Mouse (Mus musculus): ENCODE data around the gene Slco2b1. TPM values are rescaled to one million over a fixed set of nuclear protein-coding genes. Genes with fewer than 3 reads are reported as not detected.
"Not testable (repeated sequence)": the region's sequence is repeated elsewhere in the genome, so short reads cannot be mapped to it uniquely, and the experiment has no call there.

Gene Slco2b1
- 3.0 and 3.7 TPM in 2 replicates for polyA plus RNA-seq (2015; fragmentation: Nextera tagmentation; extraction: Ambion mirVana)

GRCm38 (mm10) chr7:99711166-99711565 lies at the start of gene Slco2b1:
TSS of gene Slco2b1 (minus strand) at chr7:99711340.
- H3K4me2 ChIP-seq (ENCODE audit: low read depth, low read length): no peak within 1 kb of the TSS
- no peak within 1 kb of the TSS for H3K9ac ChIP-seq (ENCODE audit: low read depth, low read length)
- peaks cover 15% of the 10 kb centered on the region for H3K4me1 ChIP-seq (ENCODE audit: control insufficient read depth, insufficient read depth, low read length)
- no peak for ATAC-seq
- no peak within 1 kb of the TSS for H3K4me3 ChIP-seq (ENCODE audit: low read length)
- H3K27ac ChIP-seq (ENCODE audit: low read length): no peak within 1 kb of the TSS
- 72% methylated on average over 8 of the region's 8 CpGs for WGBS
- no peaks in the 10 kb centered on the region for H3K9me3 ChIP-seq (ENCODE audit: control insufficient read depth, low read length)
- H3K36me3 ChIP-seq (ENCODE audit: control insufficient read depth, insufficient read depth, low read length): no peaks in the 10 kb centered on the region
- peaks cover 2% of the 10 kb centered on the region; the same call in 1 of the 2 replicates for H3K27me3 ChIP-seq (replicated peaks; ENCODE audit: control insufficient read depth, insufficient read depth, low read length)

DNA sequence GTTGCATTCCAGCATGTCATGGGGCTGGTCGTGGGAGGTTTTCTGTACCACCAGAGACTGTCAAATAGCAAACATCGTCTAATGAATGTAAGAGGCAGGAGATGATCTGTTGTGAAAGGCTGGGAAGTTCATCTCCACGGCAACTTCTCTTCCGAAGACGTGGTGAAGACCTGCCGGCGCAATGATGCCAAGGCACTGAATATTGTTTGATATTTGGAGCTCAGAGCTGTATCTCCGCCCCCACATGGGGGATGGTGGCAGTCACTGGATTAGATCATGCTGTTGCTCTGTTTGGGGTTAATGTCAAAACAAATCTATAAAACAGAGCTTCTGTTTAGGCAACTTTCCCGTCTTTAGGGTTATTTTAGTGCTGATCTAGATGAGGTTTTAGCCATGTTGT lies 28.1 kb upstream of the Slco2b1 start:
- H3K36me3 ChIP-seq (ENCODE audit: control insufficient read depth, insufficient read depth, low read length): no peaks in the 10 kb centered on the region
- no peak overlapping the region for H3K9ac ChIP-seq (ENCODE audit: low read depth, low read length)
- H3K4me1 ChIP-seq (ENCODE audit: control insufficient read depth, insufficient read depth, low read length): no peaks in the 10 kb centered on the region
- WGBS: 36% methylated on average over 9 of the region's 9 CpGs
- H3K4me2 ChIP-seq (ENCODE audit: low read depth, low read length): no peak overlapping the region
- ATAC-seq: peak; percentile 40; the same call in 1 of the 2 replicates
- H3K27ac ChIP-seq (ENCODE audit: low read length): no peak overlapping the region
- H3K4me3 ChIP-seq (ENCODE audit: low read length): no peak overlapping the region
- H3K9me3 ChIP-seq (ENCODE audit: control insufficient read depth, low read length): no peaks in the 10 kb centered on the region
- H3K27me3 ChIP-seq (replicated peaks; ENCODE audit: control insufficient read depth, insufficient read depth, low read length): no peaks in the 10 kb centered on the region

DNA sequence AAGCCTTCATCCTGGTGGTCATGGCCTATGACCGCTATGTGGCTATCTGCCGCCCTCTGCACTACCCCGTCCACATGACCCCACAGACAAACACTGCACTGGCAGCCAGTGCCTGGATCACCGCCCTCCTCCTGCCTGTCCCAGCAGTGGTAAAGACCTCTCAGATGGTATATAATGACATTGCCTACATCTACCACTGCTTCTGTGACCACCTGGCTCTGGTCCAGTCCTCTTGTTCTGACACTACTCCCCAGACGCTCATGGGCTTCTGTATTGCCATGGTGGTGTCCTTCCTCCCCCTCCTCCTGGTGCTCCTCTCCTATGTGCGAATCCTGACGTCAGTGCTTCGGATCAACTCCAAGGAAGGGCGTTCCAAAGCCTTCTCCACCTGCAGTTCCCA lies 24.4 kb upstream of the Slco2b1 start:
- not testable (repeated sequence) for ATAC-seq; H3K4me1 ChIP-seq (ENCODE audit: control insufficient read depth, insufficient read depth, low read length); H3K27me3 ChIP-seq (replicated peaks; ENCODE audit: control insufficient read depth, insufficient read depth, low read length); H3K9ac ChIP-seq (ENCODE audit: low read depth, low read length); H3K27ac ChIP-seq (ENCODE audit: low read length); H3K4me2 ChIP-seq (ENCODE audit: low read depth, low read length); H3K9me3 ChIP-seq (ENCODE audit: control insufficient read depth, low read length); H3K4me3 ChIP-seq (ENCODE audit: low read length); H3K36me3 ChIP-seq (ENCODE audit: control insufficient read depth, insufficient read depth, low read length)
- 94% methylated on average over 9 of the region's 9 CpGs for whole genome bisulfite sequencing

DNA sequence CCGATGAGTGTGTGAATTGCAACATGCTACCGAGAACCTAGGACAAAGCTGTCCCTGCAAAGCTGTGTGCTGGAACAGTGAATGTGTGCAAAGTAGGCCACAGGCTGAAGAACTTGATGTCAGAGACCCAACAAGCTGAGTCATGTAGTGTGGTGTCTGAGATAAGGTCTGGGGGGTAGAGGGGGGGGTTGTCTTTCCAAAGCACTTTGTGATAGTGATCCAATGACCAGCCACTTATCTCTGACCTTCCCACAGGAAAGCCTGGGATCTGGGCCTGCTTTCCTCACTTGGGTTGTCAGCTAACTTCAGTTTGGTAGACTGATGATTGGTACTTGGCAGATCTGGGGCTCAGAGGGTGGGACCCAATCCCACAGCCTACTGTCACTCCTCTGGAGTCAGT lies 23.5 kb upstream of the Slco2b1 start:
- 92% methylated on average over 2 of the region's 2 CpGs for WGBS
- no peak overlapping the region for H3K4me2 ChIP-seq (ENCODE audit: low read depth, low read length)
- no peaks in the 10 kb centered on the region for H3K27me3 ChIP-seq (replicated peaks; ENCODE audit: control insufficient read depth, insufficient read depth, low read length)
- no peaks in the 10 kb centered on the region for H3K4me1 ChIP-seq (ENCODE audit: control insufficient read depth, insufficient read depth, low read length)
- H3K27ac ChIP-seq (ENCODE audit: low read length): no peak overlapping the region
- no peak overlapping the region for H3K4me3 ChIP-seq (ENCODE audit: low read length)
- no peak for ATAC-seq
- no peaks in the 10 kb centered on the region for H3K36me3 ChIP-seq (ENCODE audit: control insufficient read depth, insufficient read depth, low read length)
- no peaks in the 10 kb centered on the region for H3K9me3 ChIP-seq (ENCODE audit: control insufficient read depth, low read length)
- H3K9ac ChIP-seq (ENCODE audit: low read depth, low read length): no peak overlapping the region

DNA sequence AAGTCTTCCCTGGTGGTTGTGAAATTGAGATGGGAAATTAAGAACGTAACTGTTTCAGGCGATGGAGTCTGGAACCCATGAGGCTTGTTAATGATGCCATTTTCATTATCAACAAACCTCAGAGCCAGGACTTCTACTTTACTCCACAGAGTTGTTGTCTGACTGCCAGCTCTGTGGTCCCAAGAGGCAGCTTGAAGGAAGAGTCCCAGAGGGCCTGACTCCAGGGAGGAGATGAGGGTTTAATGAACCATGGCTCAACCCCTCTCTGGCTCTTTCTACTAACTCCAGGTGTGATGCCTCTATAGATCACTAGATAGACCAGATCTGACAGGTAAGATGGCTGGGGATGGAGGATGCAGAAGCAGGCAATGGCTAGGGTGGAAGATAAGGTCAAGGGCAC lies 18.8 kb upstream of the Slco2b1 start, which contains the start of gene Olfr520:
Gene Olfr520 (plus strand): TSS at position 301 of the 400 bp plus-strand sequence.
- 86% methylated on average over 2 of the region's 2 CpGs for WGBS
- Histone ChIP-seq H3K9ac (ENCODE audit: low read depth, low read length) (no peak within 1 kb of the TSS), H3K9me3 (ENCODE audit: control insufficient read depth, low read length) (no peaks in the 10 kb centered on the region), H3K4me2 (ENCODE audit: low read depth, low read length) (no peak within 1 kb of the TSS), H3K4me1 (ENCODE audit: control insufficient read depth, insufficient read depth, low read length) (no peaks in the 10 kb centered on the region), H3K4me3 (ENCODE audit: low read length) (no peak within 1 kb of the TSS), H3K27ac (ENCODE audit: low read length) (no peak within 1 kb of the TSS), H3K27me3 (replicated peaks; ENCODE audit: control insufficient read depth, insufficient read depth, low read length) (no peaks in the 10 kb centered on the region), H3K36me3 (ENCODE audit: control insufficient read depth, insufficient read depth, low read length) (no peaks in the 10 kb centered on the region)
- no peak for ATAC-seq

- Histone ChIP-seq H3K9me3 (ENCODE audit: control insufficient read depth, low read length) (no peaks in the 10 kb centered on the region), H3K36me3 (ENCODE audit: control insufficient read depth, insufficient read depth, low read length) (no peaks in the 10 kb centered on the region), H3K9ac (ENCODE audit: low read depth, low read length) (no peak overlapping the region), H3K4me3 (ENCODE audit: low read length) (no peak overlapping the region), H3K27me3 (replicated peaks; ENCODE audit: control insufficient read depth, insufficient read depth, low read length) (no peaks in the 10 kb centered on the region), H3K4me2 (ENCODE audit: low read depth, low read length) (no peak overlapping the region), H3K4me1 (ENCODE audit: control insufficient read depth, insufficient read depth, low read length) (peaks cover 3% of the 10 kb centered on the region; the same call in 1 of the 2 replicates), H3K27ac (ENCODE audit: low read length) (no peak overlapping the region)
- WGBS: 90% methylated on average over 2 of the region's 2 CpGs
- ATAC-seq: no peak
These were observed 5.4 kb upstream of the Slco2b1 start for GRCm38 (mm10) chr7:99716536-99716935.

DNA sequence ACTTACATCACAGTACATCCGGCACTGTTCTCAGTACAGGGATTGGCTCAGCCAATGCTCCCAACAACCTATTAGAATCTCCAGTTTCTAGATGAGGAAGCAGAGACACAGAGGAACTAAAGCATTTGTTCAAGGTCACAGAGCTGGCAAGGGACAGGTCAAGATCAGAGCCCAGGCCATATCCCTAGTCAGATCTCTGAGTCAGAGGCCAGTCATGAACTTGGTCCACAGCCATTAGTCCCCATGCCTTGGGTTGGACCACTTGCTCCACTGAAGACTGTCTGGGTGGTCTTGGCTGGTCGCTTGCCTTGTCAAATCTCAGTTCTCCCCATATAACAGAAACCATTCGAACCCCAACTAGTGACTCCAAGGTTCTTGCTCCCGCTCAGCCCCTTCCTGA lies 1.3 kb upstream of the Slco2b1 start:
- Histone ChIP-seq H3K27me3 (replicated peaks; ENCODE audit: control insufficient read depth, insufficient read depth, low read length) (peaks cover 2% of the 10 kb centered on the region; the same call in 1 of the 2 replicates), H3K27ac (ENCODE audit: low read length) (no peak overlapping the region), H3K4me3 (ENCODE audit: low read length) (no peak overlapping the region), H3K9me3 (ENCODE audit: control insufficient read depth, low read length) (no peaks in the 10 kb centered on the region), H3K36me3 (ENCODE audit: control insufficient read depth, insufficient read depth, low read length) (no peaks in the 10 kb centered on the region), H3K9ac (ENCODE audit: low read depth, low read length) (no peak overlapping the region), H3K4me2 (ENCODE audit: low read depth, low read length) (no peak overlapping the region), H3K4me1 (ENCODE audit: control insufficient read depth, insufficient read depth, low read length) (peaks cover 3% of the 10 kb centered on the region; the same call in 1 of the 2 replicates)
- 87% methylated on average over 4 of the region's 4 CpGs for WGBS
- no peak for ATAC-seq

DNA sequence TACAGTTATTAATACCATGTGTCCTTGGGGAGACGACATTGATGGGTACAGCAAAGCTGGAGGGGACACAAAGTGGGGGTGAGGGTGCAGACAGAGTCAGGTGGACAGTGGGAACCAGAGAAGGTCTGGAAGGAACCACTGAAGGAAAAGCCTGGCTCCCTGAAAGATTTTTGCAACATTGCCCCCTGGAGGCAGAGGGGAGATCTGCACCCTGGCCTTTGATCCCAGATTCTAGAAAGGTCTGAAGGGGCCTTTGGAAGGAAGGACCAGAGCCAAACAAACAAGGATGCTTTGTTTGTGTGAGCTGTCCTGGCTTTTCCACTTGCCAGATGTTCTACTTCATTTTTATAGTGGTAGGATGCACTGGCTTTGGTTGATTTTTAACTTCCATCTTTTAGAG lies 664 bp downstream of the Slco2b1 start:
- Histone ChIP-seq H3K27me3 (replicated peaks; ENCODE audit: control insufficient read depth, insufficient read depth, low read length) (peaks cover 2% of the 10 kb centered on the region; the same call in 1 of the 2 replicates), H3K4me3 (ENCODE audit: low read length) (no peak overlapping the region)
- no peak for ATAC-seq

DNA sequence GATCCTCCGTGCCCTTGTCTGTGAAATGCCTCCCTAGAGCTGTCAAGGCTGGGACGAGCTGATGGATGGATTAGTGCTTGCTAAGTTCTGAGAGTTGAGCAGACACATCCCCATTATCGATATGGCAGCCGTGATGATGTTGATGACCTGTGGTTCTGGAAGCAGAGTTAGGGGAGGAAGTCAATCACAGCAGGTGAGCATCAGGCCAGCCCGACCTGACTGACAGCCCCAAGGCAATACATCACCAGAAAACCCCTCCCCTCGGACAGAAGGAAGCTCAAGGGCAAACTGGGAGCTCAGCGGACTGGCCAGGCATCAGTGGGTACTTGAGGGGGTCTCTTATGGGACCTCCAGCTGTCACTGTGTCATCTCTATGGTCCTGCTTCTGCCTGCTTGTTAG lies 1.1 kb downstream of the Slco2b1 start:
- no peak overlapping the region for H3K4me2 ChIP-seq (ENCODE audit: low read depth, low read length)
- ATAC-seq: no peak
- 63% methylated on average over 7 of the region's 7 CpGs for WGBS

More for the DNA sequence above, 664 bp downstream of the Slco2b1 start:
- Histone ChIP-seq H3K36me3 (ENCODE audit: control insufficient read depth, insufficient read depth, low read length) (no peaks in the 10 kb centered on the region), H3K27ac (ENCODE audit: low read length) (no peak overlapping the region), H3K4me1 (ENCODE audit: control insufficient read depth, insufficient read depth, low read length) (peaks cover 15% of the 10 kb centered on the region), H3K4me2 (ENCODE audit: low read depth, low read length) (no peak overlapping the region), H3K9ac (ENCODE audit: low read depth, low read length) (no peak overlapping the region), H3K9me3 (ENCODE audit: control insufficient read depth, low read length) (no peaks in the 10 kb centered on the region)
- 20% methylated on average over 1 of the region's 1 CpGs for WGBS

GRCm38 (mm10) chr7:99708750-99709149 lies 2.4 kb downstream of the Slco2b1 start:
- ATAC-seq: no peak
- no peak overlapping the region for H3K9ac ChIP-seq (ENCODE audit: low read depth, low read length)
- 72% methylated on average over 5 of the region's 5 CpGs for WGBS

More for the DNA sequence above, 1.1 kb downstream of the Slco2b1 start:
- Histone ChIP-seq H3K27ac (ENCODE audit: low read length) (no peak overlapping the region), H3K9ac (ENCODE audit: low read depth, low read length) (no peak overlapping the region), H3K36me3 (ENCODE audit: control insufficient read depth, insufficient read depth, low read length) (no peaks in the 10 kb centered on the region), H3K9me3 (ENCODE audit: control insufficient read depth, low read length) (no peaks in the 10 kb centered on the region), H3K4me3 (ENCODE audit: low read length) (no peak overlapping the region), H3K27me3 (replicated peaks; ENCODE audit: control insufficient read depth, insufficient read depth, low read length) (peaks cover 2% of the 10 kb centered on the region; the same call in 1 of the 2 replicates), H3K4me1 (ENCODE audit: control insufficient read depth, insufficient read depth, low read length) (peaks cover 15% of the 10 kb centered on the region)

More at GRCm38 (mm10) chr7:99708750-99709149, 2.4 kb downstream of the Slco2b1 start:
- peaks cover 2% of the 10 kb centered on the region; the same call in 1 of the 2 replicates for H3K27me3 ChIP-seq (replicated peaks; ENCODE audit: control insufficient read depth, insufficient read depth, low read length)
- H3K4me3 ChIP-seq (ENCODE audit: low read length): no peak overlapping the region
- H3K27ac ChIP-seq (ENCODE audit: low read length): no peak overlapping the region
- H3K36me3 ChIP-seq (ENCODE audit: control insufficient read depth, insufficient read depth, low read length): no peaks in the 10 kb centered on the region
- H3K9me3 ChIP-seq (ENCODE audit: control insufficient read depth, low read length): no peaks in the 10 kb centered on the region
- peaks cover 13% of the 10 kb centered on the region for H3K4me1 ChIP-seq (ENCODE audit: control insufficient read depth, insufficient read depth, low read length)
- no peak overlapping the region for H3K4me2 ChIP-seq (ENCODE audit: low read depth, low read length)

Measured in intestine, embryonic 16.5 days (tissue).